Mouse (Mus musculus) heart, postnatal 4 days (tissue): ENCODE data around the gene 4931429L15Rik. TPM values are rescaled to one million over a fixed set of nuclear protein-coding genes. Genes with fewer than 3 reads are reported as not detected.

Experiments used
- DNase-seq: peaks from one replicate; pipeline ENCODE4 v3.0.0; 2021
- total RNA-seq, 2 experiments: library from RNA; stranded (reverse); gene quantifications; 2 replicates each; pipeline ENCODE4 v1.2.3; 2021

Gene 4931429L15Rik
- total RNA-seq, 2 experiments from 2014 or later, result not detected

- DNase-seq, result no peak
Measured at GRCm38 (mm10) chr9:46327706-46328571, 8.2 kb upstream of the 4931429L15Rik start.

GRCm38 (mm10) chr9:46326694-46327405, 7.1 kb upstream of the 4931429L15Rik start:
- DNase-seq, result no peak

GRCm38 (mm10) chr9:46320461-46320860, 675 bp upstream of the 4931429L15Rik start:
- DNase-seq, result no peak

- no peak for DNase-seq
Measured at GRCm38 (mm10) chr9:46317957-46318356, 1.8 kb downstream of the 4931429L15Rik start.

- no peak for DNase-seq
Measured at GRCm38 (mm10) chr9:46316909-46317308, 2.9 kb downstream of the 4931429L15Rik start.

- no peak for DNase-seq
Measured at GRCm38 (mm10) chr9:46316388-46316787, 3.4 kb downstream of the 4931429L15Rik start.

GRCm38 (mm10) chr9:46315807-46316365, 3.9 kb downstream of the 4931429L15Rik start:
- DNase-seq, result no peak

- DNase-seq, result no peak
Measured at GRCm38 (mm10) chr9:46314921-46315320, 4.9 kb downstream of the 4931429L15Rik start.

- DNase-seq, result peak; percentile 81
Measured at GRCm38 (mm10) chr9:46314507-46314906, 5.3 kb downstream of the 4931429L15Rik start.

GRCm38 (mm10) chr9:46309121-46309520, 10.7 kb downstream of the 4931429L15Rik start:
- DNase-seq, result no peak

- DNase-seq, result peak; percentile 63
Measured at GRCm38 (mm10) chr9:46302142-46302541, 17.6 kb downstream of the 4931429L15Rik start.

- no peak for DNase-seq
Measured at GRCm38 (mm10) chr9:46298381-46298780, 21.4 kb downstream of the 4931429L15Rik start.

GRCm38 (mm10) chr9:46282631-46283436, 37.0 kb downstream of the 4931429L15Rik start, which contains the start of gene Bud13:
Gene Bud13 (plus strand): TSS chr9:46283008.
- DNase-seq, result peak; percentile 98

- no peak for DNase-seq
Measured at GRCm38 (mm10) chr9:46274494-46274893, 45.3 kb downstream of the 4931429L15Rik start.

GRCm38 (mm10) chr9:46272677-46273454, 46.9 kb downstream of the 4931429L15Rik start, which contains the start of gene Zpr1:
Gene Zpr1 (plus strand): TSS chr9:46273064.
- peak; percentile 89 for DNase-seq

- DNase-seq, result no peak
Measured at GRCm38 (mm10) chr9:46272070-46272469, 47.7 kb downstream of the 4931429L15Rik start.

- DNase-seq, result no peak
Measured at GRCm38 (mm10) chr9:46270782-46271181, 49.0 kb downstream of the 4931429L15Rik start.

GRCm38 (mm10) chr9:46269125-46269524, 50.7 kb downstream of the 4931429L15Rik start:
- no peak for DNase-seq

GRCm38 (mm10) chr9:46268343-46268873, 51.4 kb downstream of the 4931429L15Rik start, which contains the start of gene Apoa5:
Gene Apoa5 (plus strand): TSS chr9:46268633.
- DNase-seq, result no peak

GRCm38 (mm10) chr9:46261131-46261530, 58.7 kb downstream of the 4931429L15Rik start:
- DNase-seq, result no peak

- DNase-seq, result no peak
Measured at GRCm38 (mm10) chr9:46259111-46259510, 60.7 kb downstream of the 4931429L15Rik start.
